Mouse (Mus musculus) heart, adult 2 months (tissue): ENCODE results near the gene Mr1.

Experiments
- CTCF ChIP-seq: fragments of 200-600 bp; IDR thresholded peaks from 2 replicates; pipeline ENCODE4 v1.8.1; 2022; ENCODE audit warnings: antibody characterized with exemption, mild to moderate bottlenecking, moderate library complexity
- POLR2A ChIP-seq: fragments of 200-500 bp; IDR thresholded peaks from 2 replicates; pipeline ENCODE4 v1.6.1; 2011; ENCODE audit warnings: mild to moderate bottlenecking, low read depth, low read length, control low read depth; ENCODE audit not compliant: insufficient read depth

- TF ChIP-seq POLR2A (no peak), CTCF (no peak)
Measured at GRCm38 (mm10) chr1:155102631-155103030, 44.0 kb downstream of the Mr1 start.
